Mouse (Mus musculus): ENCODE measurements around the gene Kcnh1. TPM values are rescaled to one million over a fixed set of nuclear protein-coding genes. Genes with fewer than 3 reads are reported as not detected.
A peak's percentile ranks its signal among the peaks of the same experiment; 100 is the strongest.

Gene Kcnh1
- polyA plus RNA-seq, 1 experiment from 2014 or later: 0.50 TPM

GRCm38 (mm10) chr1:192457037-192457436 is 266.5 kb downstream of the Kcnh1 start:
- Histone ChIP-seq H3K36me3 (no peaks in the 10 kb centered on the region), H3K4me3 (no peak overlapping the region), H3K9ac (no peak overlapping the region), H3K27me3 (replicated peaks) (no peaks in the 10 kb centered on the region), H3K4me1 (replicated peaks) (peaks cover 4% of the 10 kb centered on the region; the same call in 1 of the 2 replicates), H3K27ac (ENCODE audit: poor library complexity, severe bottlenecking) (no peak overlapping the region), H3K4me2 (no peak overlapping the region), H3K9me3 (replicated peaks) (no peaks in the 10 kb centered on the region)
- WGBS: 32% methylated on average over 3 of the region's 3 CpGs
- ATAC-seq (ENCODE audit: insufficient number of reproducible peaks, low FRiP score): no peak

- 70% methylated on average over 6 of the region's 6 CpGs for WGBS
- H3K36me3 ChIP-seq: no peaks in the 10 kb centered on the region
- no peak for ATAC-seq (ENCODE audit: insufficient number of reproducible peaks, low FRiP score)
- H3K9ac ChIP-seq: no peak overlapping the region
- H3K27me3 ChIP-seq (replicated peaks): no peaks in the 10 kb centered on the region
- no peaks in the 10 kb centered on the region for H3K9me3 ChIP-seq (replicated peaks)
- no peak overlapping the region for H3K4me3 ChIP-seq
- H3K27ac ChIP-seq (ENCODE audit: poor library complexity, severe bottlenecking): no peak overlapping the region
- peaks cover 4% of the 10 kb centered on the region; the same call in 1 of the 2 replicates for H3K4me1 ChIP-seq (replicated peaks)
- H3K4me2 ChIP-seq: no peak overlapping the region
Measured at GRCm38 (mm10) chr1:192457526-192458206, 267.1 kb downstream of the Kcnh1 start.

GRCm38 (mm10) chr1:192463732-192464131 is 273.2 kb downstream of the Kcnh1 start:
- ATAC-seq (ENCODE audit: insufficient number of reproducible peaks, low FRiP score): no peak
- H3K9ac ChIP-seq: no peak overlapping the region
- no peaks in the 10 kb centered on the region for H3K9me3 ChIP-seq (replicated peaks)
- H3K27ac ChIP-seq (ENCODE audit: poor library complexity, severe bottlenecking): no peak overlapping the region
- WGBS: 59% methylated on average over 4 of the region's 4 CpGs
- no peaks in the 10 kb centered on the region for H3K4me1 ChIP-seq (replicated peaks)
- no peaks in the 10 kb centered on the region for H3K36me3 ChIP-seq
- no peak overlapping the region for H3K4me3 ChIP-seq
- no peaks in the 10 kb centered on the region for H3K27me3 ChIP-seq (replicated peaks)
- H3K4me2 ChIP-seq: no peak overlapping the region

GRCm38 (mm10) chr1:192472366-192472765 is 281.8 kb downstream of the Kcnh1 start:
- Histone ChIP-seq H3K36me3 (no peaks in the 10 kb centered on the region), H3K27me3 (replicated peaks) (no peaks in the 10 kb centered on the region), H3K4me2 (no peak overlapping the region), H3K27ac (ENCODE audit: poor library complexity, severe bottlenecking) (no peak overlapping the region), H3K4me3 (no peak overlapping the region), H3K4me1 (replicated peaks) (peaks cover 3% of the 10 kb centered on the region), H3K9me3 (replicated peaks) (no peaks in the 10 kb centered on the region), H3K9ac (no peak overlapping the region)
- WGBS: 50% methylated on average over 4 of the region's 4 CpGs
- ATAC-seq (ENCODE audit: insufficient number of reproducible peaks, low FRiP score): no peak

- H3K9me3 ChIP-seq (replicated peaks): no peaks in the 10 kb centered on the region
- WGBS: 81% methylated on average over 6 of the region's 6 CpGs
- ATAC-seq (ENCODE audit: insufficient number of reproducible peaks, low FRiP score): no peak
- no peaks in the 10 kb centered on the region for H3K36me3 ChIP-seq
- peaks cover 11% of the 10 kb centered on the region for H3K4me1 ChIP-seq (replicated peaks)
- no peak overlapping the region for H3K27ac ChIP-seq (ENCODE audit: poor library complexity, severe bottlenecking)
- no peak overlapping the region for H3K4me2 ChIP-seq
- H3K9ac ChIP-seq: no peak overlapping the region
- no peaks in the 10 kb centered on the region for H3K27me3 ChIP-seq (replicated peaks)
- no peak overlapping the region for H3K4me3 ChIP-seq
Measured at GRCm38 (mm10) chr1:192473134-192473533, 282.6 kb downstream of the Kcnh1 start.

GRCm38 (mm10) chr1:192476704-192477103 is 286.1 kb downstream of the Kcnh1 start:
- H3K4me1 ChIP-seq (replicated peaks): peaks cover 15% of the 10 kb centered on the region
- no peaks in the 10 kb centered on the region for H3K9me3 ChIP-seq (replicated peaks)
- no peak overlapping the region for H3K4me3 ChIP-seq
- H3K9ac ChIP-seq: no peak overlapping the region
- WGBS: 39% methylated on average over 7 of the region's 7 CpGs
- H3K4me2 ChIP-seq: no peak overlapping the region
- H3K27ac ChIP-seq (ENCODE audit: poor library complexity, severe bottlenecking): no peak overlapping the region
- no peaks in the 10 kb centered on the region for H3K36me3 ChIP-seq
- ATAC-seq (ENCODE audit: insufficient number of reproducible peaks, low FRiP score): no peak
- no peaks in the 10 kb centered on the region for H3K27me3 ChIP-seq (replicated peaks)

- Histone ChIP-seq H3K27me3 (replicated peaks) (no peaks in the 10 kb centered on the region), H3K4me3 (no peak overlapping the region), H3K27ac (ENCODE audit: poor library complexity, severe bottlenecking) (peak overlapping the region; percentile 36; the same call in 1 of the 2 replicates), H3K4me1 (replicated peaks) (peaks cover 15% of the 10 kb centered on the region), H3K4me2 (no peak overlapping the region), H3K9me3 (replicated peaks) (no peaks in the 10 kb centered on the region), H3K9ac (no peak overlapping the region), H3K36me3 (no peaks in the 10 kb centered on the region)
- 71% methylated on average over 6 of the region's 6 CpGs for WGBS
- no peak for ATAC-seq (ENCODE audit: insufficient number of reproducible peaks, low FRiP score)
Measured at GRCm38 (mm10) chr1:192477556-192477955, 287.0 kb downstream of the Kcnh1 start.

- Histone ChIP-seq H3K27ac (ENCODE audit: poor library complexity, severe bottlenecking) (no peak overlapping the region), H3K9ac (no peak overlapping the region), H3K9me3 (replicated peaks) (no peaks in the 10 kb centered on the region), H3K27me3 (replicated peaks) (no peaks in the 10 kb centered on the region), H3K4me3 (no peak overlapping the region), H3K4me1 (replicated peaks) (peaks cover 15% of the 10 kb centered on the region), H3K4me2 (no peak overlapping the region), H3K36me3 (no peaks in the 10 kb centered on the region)
- no peak for ATAC-seq (ENCODE audit: insufficient number of reproducible peaks, low FRiP score)
- 49% methylated on average over 5 of the region's 5 CpGs for WGBS
Measured at GRCm38 (mm10) chr1:192478176-192478575, 287.6 kb downstream of the Kcnh1 start.

- Histone ChIP-seq H3K4me2 (no peak overlapping the region), H3K9me3 (replicated peaks) (no peaks in the 10 kb centered on the region), H3K27ac (ENCODE audit: poor library complexity, severe bottlenecking) (no peak overlapping the region), H3K36me3 (no peaks in the 10 kb centered on the region), H3K4me3 (no peak overlapping the region), H3K27me3 (replicated peaks) (no peaks in the 10 kb centered on the region), H3K4me1 (replicated peaks) (peaks cover 15% of the 10 kb centered on the region), H3K9ac (no peak overlapping the region)
- no peak for ATAC-seq (ENCODE audit: insufficient number of reproducible peaks, low FRiP score)
- WGBS: 72% methylated on average over 8 of the region's 8 CpGs
Measured at GRCm38 (mm10) chr1:192480072-192480784, 289.7 kb downstream of the Kcnh1 start.

- no peak for ATAC-seq (ENCODE audit: insufficient number of reproducible peaks, low FRiP score)
Measured at GRCm38 (mm10) chr1:192481446-192481845, 290.9 kb downstream of the Kcnh1 start.

GRCm38 (mm10) chr1:192485030-192485429 is 294.5 kb downstream of the Kcnh1 start:
- no peak for ATAC-seq (ENCODE audit: insufficient number of reproducible peaks, low FRiP score)
- H3K27me3 ChIP-seq (replicated peaks): 0 out of 2 replicates have a peak, but pooled peaks cover 5% of the 10 kb centered on the region
- WGBS: 71% methylated on average over 3 of the region's 3 CpGs
- H3K36me3 ChIP-seq: no peaks in the 10 kb centered on the region
- no peak overlapping the region for H3K4me3 ChIP-seq
- no peaks in the 10 kb centered on the region for H3K4me1 ChIP-seq (replicated peaks)
- H3K9ac ChIP-seq: no peak overlapping the region
- H3K4me2 ChIP-seq: no peak overlapping the region
- no peaks in the 10 kb centered on the region for H3K9me3 ChIP-seq (replicated peaks)
- H3K27ac ChIP-seq (ENCODE audit: poor library complexity, severe bottlenecking): no peak overlapping the region

More at GRCm38 (mm10) chr1:192481446-192481845, 290.9 kb downstream of the Kcnh1 start:
- H3K9ac ChIP-seq: no peak overlapping the region
- H3K27ac ChIP-seq (ENCODE audit: poor library complexity, severe bottlenecking): no peak overlapping the region
- no peak overlapping the region for H3K4me3 ChIP-seq
- H3K27me3 ChIP-seq (replicated peaks): no peaks in the 10 kb centered on the region
- no peak overlapping the region for H3K4me2 ChIP-seq
- no peaks in the 10 kb centered on the region for H3K36me3 ChIP-seq
- H3K4me1 ChIP-seq (replicated peaks): peaks cover 15% of the 10 kb centered on the region
- H3K9me3 ChIP-seq (replicated peaks): no peaks in the 10 kb centered on the region
